Mouse (Mus musculus) layer of hippocampus, postnatal 25 days (tissue): Measurements from ENCODE around the gene Nr1d1. TPM values are rescaled to one million over a fixed set of nuclear protein-coding genes. Genes with fewer than 3 reads are reported as not detected.

Source experiments
- DNase-seq, 2 experiments: peaks; one replicate each; pipeline ENCODE4 v3.0.0; 2022; ENCODE audit warnings: mixed read lengths in 2 of 2, low spot score in 1 of 2; ENCODE audit errors: extremely low spot score in 1 of 2
- total RNA-seq, 2 experiments: library from RNA; stranded (reverse); gene quantifications; 2 replicates each; pipeline ENCODE4 v1.2.3; 2021

The Nr1d1 gene
- total RNA-seq, 2 experiments from 2014 or later, result 78.1 to 92.2 TPM

DNA sequence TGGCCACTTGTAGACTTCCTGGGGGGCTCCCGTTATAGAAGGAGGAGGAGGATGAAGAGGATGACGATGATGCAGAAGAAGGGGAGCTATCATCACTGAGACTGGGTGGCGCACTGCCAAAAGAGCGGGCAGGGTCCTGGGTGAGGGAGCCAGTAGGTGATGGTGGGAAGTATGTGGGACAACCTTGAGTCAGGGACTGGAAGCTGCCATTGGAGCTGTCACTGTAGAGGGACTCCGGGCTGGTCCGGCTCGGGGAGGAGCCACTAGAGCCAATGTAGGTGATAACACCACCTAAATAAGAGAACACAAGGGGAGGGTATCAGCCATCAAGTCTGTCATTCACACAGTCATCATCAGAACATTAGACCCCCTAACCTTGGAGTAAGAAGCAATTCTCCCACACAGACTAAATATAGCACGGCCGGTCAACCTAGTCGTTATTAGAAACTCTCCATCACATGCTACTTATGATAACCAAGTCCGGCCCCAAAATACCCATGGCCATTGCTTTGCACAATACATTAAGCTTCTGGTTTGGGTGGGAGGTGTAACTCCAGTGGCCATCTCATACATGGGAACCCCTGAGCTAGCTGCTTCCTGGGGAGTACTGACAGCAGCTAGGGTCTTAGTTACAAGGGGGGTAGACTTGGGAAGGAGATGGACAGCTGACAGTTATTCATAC, 3.1 kb downstream of the Nr1d1 start:
- peak; percentile 31 to 57 for DNase-seq

DNA sequence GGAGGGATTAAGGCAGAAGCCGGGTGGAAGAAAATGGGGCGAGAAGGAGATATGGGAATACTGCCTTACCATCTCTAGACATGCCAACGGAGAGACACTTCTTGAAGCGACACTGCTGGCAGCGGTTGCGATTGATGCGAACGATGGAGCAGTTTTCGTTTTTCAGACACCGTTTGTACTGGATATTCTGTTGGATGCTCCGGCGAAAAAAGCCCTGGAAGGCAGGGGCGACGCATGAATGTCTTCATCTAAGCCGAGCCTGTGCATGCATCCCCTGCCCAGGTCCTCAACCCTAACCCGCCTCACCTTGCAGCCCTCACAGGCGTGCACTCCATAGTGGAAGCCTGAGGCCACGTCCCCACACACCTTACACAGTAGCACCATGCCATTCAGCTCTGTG, 4.0 kb downstream of the Nr1d1 start:
- DNase-seq, result peak in 1 of 2 experiments; percentile 16

DNA sequence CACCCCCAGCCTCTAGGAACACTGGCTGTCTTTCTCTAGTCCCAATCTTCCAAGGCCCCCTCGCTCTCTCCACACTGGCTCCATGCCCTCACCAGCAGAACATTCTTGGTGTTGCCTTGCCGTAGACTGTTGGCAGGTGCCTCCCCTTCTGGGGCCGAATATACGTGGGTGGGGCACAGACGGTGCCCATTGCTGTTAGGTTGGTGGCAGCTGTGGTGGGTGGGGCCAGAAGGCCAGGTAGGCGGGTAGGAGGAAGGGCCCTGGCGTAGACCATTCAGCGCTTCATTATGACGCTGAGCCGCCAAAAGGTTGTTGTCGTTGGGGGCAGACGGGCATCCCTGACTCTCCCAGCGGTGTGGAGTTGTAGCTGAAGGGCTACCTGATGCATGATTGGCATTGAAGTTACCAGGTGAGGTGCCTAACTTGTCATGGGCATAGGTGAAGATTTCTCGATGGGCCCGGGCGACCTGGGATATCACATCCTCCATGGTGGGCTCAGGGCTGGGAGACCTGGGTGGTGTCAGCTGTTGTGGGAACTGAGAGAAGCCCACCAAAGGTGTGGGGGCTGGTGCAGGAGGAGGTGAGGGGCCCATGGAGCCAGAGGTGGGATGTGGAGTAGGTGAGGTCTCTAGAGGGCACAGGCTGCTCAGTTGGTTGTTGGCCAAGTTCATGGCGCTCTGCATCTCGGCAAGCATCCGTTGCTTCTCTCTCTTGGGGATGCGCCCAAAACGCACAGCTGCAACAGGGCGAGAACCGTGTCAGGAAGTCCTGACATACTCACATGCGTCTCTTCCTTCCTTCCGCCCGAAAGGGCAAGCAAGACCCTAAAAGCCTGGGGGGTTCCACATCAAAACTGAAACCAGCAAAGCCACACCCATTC, 4.8 kb downstream of the Nr1d1 start:
- DNase-seq, result peak; percentile 55 to 69

DNA sequence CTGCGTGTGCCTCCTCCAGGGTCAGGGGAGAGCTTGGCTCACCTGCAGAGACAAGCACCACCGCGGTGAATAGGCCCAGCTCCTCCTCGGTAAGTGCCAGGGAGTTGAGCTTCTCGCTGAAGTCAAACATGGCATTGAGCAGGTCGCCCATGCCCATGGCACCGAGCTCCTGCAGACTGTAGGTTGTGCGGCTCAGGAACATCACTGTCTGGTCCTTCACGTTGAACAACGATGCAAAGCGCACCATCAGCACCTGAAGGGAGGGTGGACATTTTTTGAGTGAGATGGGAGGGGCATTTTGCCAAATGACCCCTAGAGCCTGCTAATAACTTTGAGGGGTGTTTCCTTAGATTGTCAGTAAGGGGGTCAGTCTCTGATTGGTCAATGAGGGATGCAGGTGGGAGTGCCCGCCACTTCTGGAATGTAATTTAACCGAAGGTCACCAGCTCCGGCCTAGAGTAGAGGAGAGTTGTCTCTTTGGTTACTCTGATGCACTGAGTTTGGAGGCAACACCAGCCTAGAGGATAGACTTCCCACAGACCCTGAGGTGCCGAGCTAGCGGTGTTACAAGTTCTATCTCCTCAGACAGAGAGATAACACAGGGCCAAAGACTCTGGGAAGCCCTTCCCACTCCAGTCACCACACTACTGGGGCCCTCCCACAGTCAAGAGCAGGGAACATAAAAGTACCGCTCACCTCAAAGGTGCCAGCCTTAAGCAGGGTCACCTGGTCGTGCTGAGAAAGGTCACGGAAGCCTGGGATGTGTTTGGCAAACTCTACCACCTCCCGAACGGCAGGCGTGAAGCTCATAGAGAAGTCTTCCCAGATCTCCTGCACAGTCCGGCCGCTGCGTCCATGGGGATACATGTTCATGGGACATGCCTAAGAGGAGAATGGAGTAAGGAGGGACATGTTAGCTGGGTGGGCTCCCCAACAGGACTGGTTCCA, 5.9 kb downstream of the Nr1d1 start:
- DNase-seq, result peak; percentile 39 to 46

DNA sequence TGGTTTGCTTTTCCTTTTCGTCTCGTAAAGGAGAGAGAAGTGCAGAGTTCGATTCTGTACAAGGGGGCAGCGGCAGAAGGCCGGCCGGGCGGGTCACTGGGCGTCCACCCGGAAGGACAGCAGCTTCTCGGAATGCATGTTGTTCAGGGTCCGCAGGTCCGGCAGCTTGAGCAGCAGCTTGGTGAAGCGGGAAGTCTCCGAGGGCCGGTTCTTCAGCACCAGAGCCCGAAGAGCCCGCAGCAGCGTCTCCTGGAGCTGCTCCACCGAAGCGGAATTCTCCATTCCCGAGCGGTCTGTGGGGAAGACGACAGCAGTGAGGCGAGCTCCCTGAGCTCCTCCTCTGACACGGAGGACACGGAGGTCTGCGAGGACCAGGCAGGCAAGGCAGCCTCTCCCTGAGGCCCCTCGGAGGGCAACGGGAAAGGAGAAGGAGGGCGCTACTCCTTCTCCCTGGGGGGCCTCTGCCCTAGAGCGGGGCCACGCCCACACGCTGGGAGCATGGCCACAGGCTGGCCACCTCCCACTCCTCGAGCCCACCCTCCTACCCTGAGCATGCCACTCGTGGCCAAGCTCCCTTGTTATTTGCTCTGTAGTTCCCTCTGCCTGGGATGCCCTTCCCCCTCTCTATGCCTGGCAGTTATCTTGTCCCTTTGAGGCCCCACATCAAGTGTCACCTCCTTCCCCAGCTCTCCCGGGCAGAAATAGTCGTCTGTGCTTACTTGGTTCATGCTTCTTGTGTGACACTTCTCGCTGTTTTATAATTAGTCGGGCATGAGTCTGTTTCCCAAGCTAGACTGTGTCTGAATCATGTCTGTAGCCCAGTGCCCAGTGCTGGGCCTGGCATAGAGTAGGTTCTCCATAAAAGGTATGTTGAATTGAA, 6.8 kb downstream of the Nr1d1 start:
- peak; percentile 24 to 48 for DNase-seq

DNA sequence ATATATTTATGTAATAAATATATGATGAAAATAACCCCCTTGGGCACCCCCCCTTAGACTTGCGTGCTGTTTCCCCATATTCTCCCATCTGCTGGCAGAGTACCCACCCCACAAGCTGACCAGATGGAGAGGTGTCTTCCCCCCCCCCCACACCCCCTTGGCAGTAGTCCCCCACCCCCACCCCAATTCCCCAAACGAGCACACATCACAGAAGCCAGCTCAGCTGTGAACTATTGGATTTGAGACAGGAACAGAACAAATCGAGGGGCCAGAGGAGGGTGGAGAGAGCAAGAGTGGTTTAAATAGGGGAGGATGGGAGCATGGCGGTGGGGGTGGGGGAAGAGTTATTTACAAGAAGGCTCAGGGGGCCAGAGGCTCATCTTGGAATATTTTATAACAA, 7.4 kb downstream of the Nr1d1 start:
- DNase-seq, result peak in 1 of 2 experiments; percentile 39

DNA sequence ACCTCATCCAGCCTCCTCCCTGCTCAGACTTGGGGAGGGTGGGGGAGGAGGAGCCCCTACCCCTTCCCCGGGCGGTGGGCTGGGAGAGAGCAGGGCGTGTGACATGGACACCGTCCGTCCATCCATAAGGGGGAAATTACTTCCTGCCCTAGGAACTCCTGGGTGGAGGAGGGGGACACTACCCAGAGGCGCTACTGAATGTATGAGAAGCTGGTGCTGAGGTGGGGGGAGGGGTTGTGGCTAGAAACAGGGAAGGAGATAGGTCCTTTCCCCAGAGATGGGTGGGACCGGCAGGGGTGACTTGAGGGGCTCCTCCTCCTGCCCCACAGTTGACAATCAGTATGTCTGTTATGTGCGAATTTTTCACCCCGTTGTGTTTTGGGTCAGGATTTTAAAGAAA, 7.9 kb downstream of the Nr1d1 start:
- DNase-seq, result peak; percentile 40 to 53

DNA sequence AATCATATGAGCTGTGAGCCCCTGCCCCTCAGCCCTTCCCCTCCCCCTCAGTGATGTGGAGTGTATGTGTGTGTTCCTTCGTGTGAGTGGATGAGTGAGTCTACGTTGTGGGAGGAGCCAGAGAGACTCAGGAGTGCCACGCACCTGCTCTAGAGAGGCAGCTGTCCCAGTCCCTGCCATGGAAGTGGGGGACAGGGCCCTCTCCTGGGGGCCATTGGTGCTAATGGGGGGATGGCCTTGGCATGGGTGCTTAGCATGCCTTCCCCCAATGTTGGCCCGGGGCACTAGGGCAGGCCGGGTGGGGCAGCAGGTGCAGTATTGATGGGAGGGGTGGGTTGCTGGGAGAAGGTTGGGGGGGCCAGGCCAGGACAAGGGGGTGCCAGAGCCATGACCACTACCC, 8.3 kb downstream of the Nr1d1 start:
- no peak for DNase-seq

DNA sequence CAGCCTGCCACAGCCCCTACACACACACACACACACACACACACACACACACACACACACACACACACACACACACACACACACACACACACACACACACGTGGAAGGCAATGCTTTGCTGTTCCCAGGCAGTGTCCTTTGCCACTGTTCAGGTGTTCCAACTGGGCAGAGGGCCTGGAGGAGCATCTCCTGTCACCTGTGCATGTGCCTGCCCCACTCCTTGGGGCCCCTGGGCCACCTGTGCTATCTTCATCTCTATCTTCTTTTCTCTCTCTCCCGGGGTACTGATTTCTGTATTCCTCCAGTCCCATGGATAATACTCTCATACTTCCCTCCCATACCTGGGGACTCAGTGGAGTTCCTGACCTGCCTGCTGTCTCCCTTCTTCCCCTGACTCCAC, 8.8 kb downstream of the Nr1d1 start:
- DNase-seq, result no peak

DNA sequence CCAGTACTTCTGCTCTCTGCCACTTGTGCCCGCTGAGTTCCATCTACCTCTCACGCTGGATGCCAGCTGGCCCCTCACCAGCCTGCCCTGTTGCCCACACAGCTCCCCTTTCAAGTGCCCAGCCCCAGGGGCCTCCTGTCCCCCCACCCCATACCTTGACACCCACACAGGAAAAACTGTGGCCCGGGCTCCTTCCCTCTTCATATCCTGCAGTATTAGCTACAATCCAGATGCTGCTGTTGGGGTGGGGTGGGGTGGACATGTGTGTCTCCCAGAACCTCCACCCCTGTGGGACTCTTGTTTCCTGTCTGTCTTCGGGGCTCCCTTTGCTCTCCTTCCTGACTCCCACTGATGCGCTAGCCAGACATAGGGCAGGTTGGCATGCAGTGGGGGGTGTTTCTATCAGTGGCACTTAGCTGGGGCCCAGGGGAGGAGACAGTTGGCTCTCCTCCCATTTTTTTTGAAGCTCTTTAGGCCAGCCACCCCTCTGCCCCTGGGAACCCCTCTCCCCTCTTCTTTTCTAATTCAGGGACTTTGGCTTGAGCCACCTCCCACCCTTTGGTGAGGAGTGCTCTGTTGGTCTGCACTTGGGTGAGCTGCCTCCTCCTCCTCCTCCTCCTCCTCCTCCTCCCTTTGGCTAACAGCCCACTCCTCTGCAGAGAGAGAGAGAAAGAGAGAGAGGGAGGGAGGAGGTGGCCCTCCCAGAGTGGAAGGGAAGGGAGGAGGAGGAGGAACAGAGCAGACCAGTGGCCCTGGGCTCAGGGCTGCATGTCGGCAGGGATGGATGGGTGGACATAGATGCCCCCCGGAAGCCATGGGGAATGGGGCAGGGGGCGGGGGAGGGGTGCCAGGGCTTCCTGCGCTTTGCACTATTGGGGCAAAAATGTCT, 9.5 kb downstream of the Nr1d1 start:
- no peak for DNase-seq

DNA sequence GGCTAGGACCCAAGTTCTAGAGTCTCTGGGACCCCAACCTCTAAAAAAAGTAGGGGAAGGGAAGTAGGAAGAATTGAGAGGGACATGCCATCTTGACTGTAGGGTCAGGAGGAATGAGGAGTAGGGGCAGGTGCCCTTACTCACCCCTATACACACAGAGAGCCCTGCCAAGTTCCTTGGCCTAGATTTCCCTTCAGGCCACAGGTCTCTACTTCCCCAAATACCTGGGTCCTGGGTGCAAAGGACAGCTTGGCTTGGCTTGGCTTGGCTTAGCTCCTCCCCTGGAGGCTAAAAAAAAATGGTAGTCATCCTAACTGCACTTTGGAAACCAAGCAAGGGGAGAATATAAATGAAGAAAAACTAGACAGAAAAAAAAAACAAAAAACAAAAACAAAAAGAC, 10.4 kb downstream of the Nr1d1 start:
- DNase-seq, result no peak

DNA sequence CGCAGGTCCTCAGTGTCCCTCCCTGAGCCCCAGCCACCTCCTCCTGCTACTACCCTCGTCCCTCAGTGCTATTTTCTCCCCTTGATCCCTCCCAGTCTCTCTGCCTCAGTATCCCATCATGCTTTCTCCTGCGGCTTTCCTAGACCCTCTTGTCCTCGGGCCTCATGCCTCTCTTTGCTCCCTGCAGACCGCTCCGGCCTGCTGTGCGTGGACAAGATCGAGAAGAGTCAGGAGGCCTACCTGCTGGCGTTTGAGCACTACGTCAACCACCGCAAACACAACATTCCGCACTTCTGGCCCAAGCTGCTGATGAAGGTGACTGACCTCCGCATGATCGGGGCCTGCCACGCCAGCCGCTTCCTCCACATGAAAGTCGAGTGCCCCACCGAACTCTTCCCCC, 11.0 kb downstream of the Nr1d1 start:
- DNase-seq, result no peak

DNA sequence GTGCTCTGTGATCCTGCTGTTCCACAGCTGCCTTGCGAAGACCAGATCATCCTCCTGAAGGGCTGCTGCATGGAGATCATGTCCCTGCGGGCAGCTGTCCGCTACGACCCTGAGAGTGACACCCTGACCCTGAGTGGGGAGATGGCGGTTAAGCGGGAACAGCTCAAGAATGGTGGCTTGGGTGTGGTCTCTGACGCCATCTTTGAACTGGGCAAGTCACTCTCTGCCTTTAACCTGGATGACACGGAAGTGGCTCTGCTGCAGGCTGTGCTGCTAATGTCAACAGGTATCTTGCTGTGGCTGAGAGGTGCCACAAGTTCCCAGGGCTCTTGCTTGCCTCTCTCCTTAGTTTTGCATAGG, 11.7 kb downstream of the Nr1d1 start:
- DNase-seq, result no peak

DNA sequence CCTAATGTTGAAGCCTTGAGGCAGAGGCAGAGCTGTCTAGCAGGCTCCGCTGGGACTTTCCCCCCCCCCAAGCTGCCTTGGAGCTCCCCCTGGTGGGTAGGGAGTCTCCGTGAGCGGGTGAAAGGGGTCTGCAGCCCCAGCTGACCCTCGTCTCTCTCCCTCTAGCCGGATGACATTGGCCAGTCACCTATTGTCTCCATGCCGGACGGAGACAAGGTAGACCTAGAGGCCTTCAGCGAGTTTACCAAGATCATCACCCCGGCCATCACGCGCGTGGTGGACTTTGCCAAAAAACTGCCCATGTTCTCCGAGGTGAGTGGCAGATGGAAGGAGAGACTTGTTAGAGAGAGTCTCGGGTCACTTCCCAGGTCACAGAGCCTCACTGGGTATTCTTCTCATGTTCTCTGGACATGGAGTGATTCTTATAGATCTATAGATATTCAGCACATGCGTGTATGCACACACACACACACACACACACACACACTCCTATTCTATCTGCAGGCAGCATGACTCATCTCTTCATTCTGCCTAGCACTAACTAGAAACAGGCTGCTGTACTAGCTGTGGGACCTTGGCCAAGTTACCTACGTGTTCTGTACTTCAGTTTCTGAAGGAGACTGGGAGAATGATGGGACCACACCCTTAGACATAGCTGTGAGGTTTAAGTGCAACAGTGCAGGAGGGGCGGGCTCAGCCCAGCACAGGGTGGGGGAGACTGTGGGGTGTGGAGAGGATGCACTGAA, 12.2 kb downstream of the Nr1d1 start:
- peak in 1 of 2 experiments; percentile 33 for DNase-seq

DNA sequence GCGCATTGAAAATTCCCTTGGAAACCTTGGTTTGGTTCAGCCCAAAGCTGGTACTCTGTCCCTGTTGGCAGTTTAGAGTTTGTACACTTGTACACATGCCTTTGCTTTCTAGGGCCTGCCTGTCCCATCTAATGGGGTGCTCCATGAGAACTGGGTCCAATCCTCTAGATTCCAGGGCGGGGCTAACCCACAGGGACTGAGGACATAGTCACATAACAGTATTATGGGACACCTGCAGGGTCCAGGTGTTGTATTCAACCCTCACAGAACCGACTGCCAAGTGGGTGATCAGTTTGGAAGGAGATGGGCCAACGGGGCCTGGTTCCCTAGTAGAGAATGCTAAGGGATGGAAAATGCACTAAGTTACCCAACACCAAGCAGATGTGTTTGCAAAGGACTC, 13.2 kb downstream of the Nr1d1 start:
- DNase-seq, result no peak

DNA sequence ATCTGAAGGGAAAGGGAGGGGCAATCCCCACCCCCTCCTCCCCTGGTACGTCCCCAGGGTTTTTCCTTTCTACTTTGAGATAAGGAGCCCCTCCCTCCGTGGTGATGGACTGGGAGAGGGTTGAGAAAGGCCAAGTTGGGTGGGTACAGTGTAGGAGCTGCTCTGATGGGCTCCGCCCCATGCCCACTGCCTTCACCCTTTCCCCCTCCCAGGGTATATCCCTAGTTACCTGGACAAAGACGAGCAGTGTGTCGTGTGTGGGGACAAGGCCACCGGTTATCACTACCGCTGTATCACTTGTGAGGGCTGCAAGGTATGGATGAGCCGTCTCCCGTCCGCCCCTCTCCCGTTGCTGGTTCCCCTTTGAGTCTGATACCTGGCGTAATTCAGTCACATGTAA, 18.4 kb downstream of the Nr1d1 start:
- DNase-seq, result no peak

DNA sequence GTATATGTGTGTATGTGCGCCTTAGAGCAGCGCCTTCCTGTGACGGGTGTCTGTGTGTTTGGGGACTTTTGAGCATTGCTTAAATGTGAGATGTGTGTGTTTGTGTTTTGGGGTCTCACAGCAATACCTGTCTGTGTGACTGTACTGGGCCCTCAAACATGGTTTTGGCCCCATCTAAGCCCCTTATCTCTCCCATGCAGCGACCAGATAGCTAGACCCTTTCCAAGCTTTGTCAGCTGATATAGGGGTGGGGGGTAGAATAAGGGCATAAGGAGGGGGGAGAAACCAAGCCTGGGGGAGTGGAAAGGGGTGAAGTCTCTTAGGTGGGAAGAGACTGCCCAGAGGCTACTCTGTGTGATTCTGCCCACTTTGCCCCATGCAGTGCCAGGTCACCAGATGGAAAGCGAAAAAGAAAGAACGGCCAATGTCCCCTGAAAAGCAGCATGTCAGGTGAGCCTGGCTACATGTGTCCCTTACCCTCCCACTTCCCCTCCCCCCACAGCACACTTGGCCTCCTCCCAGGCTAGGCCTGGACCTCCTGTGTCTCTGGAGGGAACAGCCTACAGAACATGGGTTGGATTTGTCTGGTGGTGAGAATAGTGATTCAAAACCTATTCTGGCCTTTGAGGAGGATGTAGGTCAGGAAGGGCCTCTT, 19.3 kb downstream of the Nr1d1 start:
- DNase-seq, result no peak
